Mouse (Mus musculus) granulocyte monocyte progenitor cell, adult 5-6 weeks (primary cell): Measurements from ENCODE around the gene B3gnt7. TPM values are rescaled to one million over a fixed set of nuclear protein-coding genes. Genes with fewer than 3 reads are reported as not detected.

ENCODE experiments used
- ATAC-seq: replicated peaks from 2 replicates; pipeline ENCODE4 v1.8.0; 2016; ENCODE audit warnings: mild to moderate bottlenecking, moderate TSS enrichment, inconsistent platforms; ENCODE audit not compliant: poor library complexity, severe bottlenecking
- total RNA-seq, 2 experiments: library from RNA; stranded (forward) in 1 of 2; stranded (reverse) in 1 of 2; fragments of 200-712, 200-1000 nt in 1 of 2; fragments of >200 nt in 1 of 2; fragmentation: Nextera tagmentation in 1 of 2; gene quantifications; 2 replicates each; pipeline ENCODE4 v1.2.3; 2014 to 2017

B3gnt7 gene
- total RNA-seq, 2 experiments from 2014 or later: 0.98 to 1.0 TPM

GRCm38 (mm10) chr1:86343087-86343645 is 40.5 kb downstream of the B3gnt7 start:
- no peak for ATAC-seq

GRCm38 (mm10) chr1:86343969-86344861 is 41.6 kb downstream of the B3gnt7 start:
- peak; percentile 77 for ATAC-seq

GRCm38 (mm10) chr1:86345069-86345468 is 42.4 kb downstream of the B3gnt7 start:
- ATAC-seq: no peak

- no peak for ATAC-seq
Observed at GRCm38 (mm10) chr1:86345956-86346355, 43.3 kb downstream of the B3gnt7 start.

GRCm38 (mm10) chr1:86346851-86347715 is 44.5 kb downstream of the B3gnt7 start:
- no peak for ATAC-seq

- ATAC-seq: no peak
Observed at GRCm38 (mm10) chr1:86347716-86348045, 45.0 kb downstream of the B3gnt7 start.

GRCm38 (mm10) chr1:86348083-86348482 is 45.5 kb downstream of the B3gnt7 start:
- no peak for ATAC-seq

- ATAC-seq: no peak
Observed at GRCm38 (mm10) chr1:86348801-86349200, 46.2 kb downstream of the B3gnt7 start.

GRCm38 (mm10) chr1:86349201-86349600 is 46.6 kb downstream of the B3gnt7 start:
- no peak for ATAC-seq

GRCm38 (mm10) chr1:86349696-86350095 is 47.1 kb downstream of the B3gnt7 start:
- ATAC-seq: no peak

- ATAC-seq: no peak
Observed at GRCm38 (mm10) chr1:86350576-86350975, 47.9 kb downstream of the B3gnt7 start.

GRCm38 (mm10) chr1:86354186-86354585 is 51.6 kb downstream of the B3gnt7 start:
- ATAC-seq: no peak

Other genes with a start within 250 kb of the B3gnt7 start
- 88.8 and 122 TPM in 2 replicates for gene Psmd1, start 238.4 kb upstream of the B3gnt7 start, total RNA-seq (2014; fragmentation: Nextera tagmentation)
- gene Psmd1, start 238.4 kb upstream of the B3gnt7 start, total RNA-seq (2017): 160 and 161 TPM in 2 replicates
- not detected in 2 replicates for gene Htr2b, start 190.9 kb upstream of the B3gnt7 start, total RNA-seq (2014; fragmentation: Nextera tagmentation)
- not detected in 2 replicates for gene Htr2b, start 190.9 kb upstream of the B3gnt7 start, total RNA-seq (2017)
- 0.85 TPM in 1 of 2 replicates, not detected in the other for gene Gm21972, start 169.2 kb upstream of the B3gnt7 start, total RNA-seq (2014; fragmentation: Nextera tagmentation)
- 5.9 and 29.9 TPM in 2 replicates for gene Gm21972, start 169.2 kb upstream of the B3gnt7 start, total RNA-seq (2017)
- 0.80 and 1.7 TPM in 2 replicates for gene Armc9, start 148.1 kb upstream of the B3gnt7 start, total RNA-seq (2014; fragmentation: Nextera tagmentation)
- 1.2 and 3.7 TPM in 2 replicates for gene Armc9, start 148.1 kb upstream of the B3gnt7 start, total RNA-seq (2017)
- 715 and 728 TPM in 2 replicates for gene Ncl, start 56.6 kb downstream of the B3gnt7 start, total RNA-seq (2014; fragmentation: Nextera tagmentation)
- 917 and 958 TPM in 2 replicates for gene Ncl, start 56.6 kb downstream of the B3gnt7 start, total RNA-seq (2017)
- not detected in 2 replicates for gene Nmur1, start 123.4 kb downstream of the B3gnt7 start, total RNA-seq (2014; fragmentation: Nextera tagmentation)
- not detected in 2 replicates for gene Nmur1, start 123.4 kb downstream of the B3gnt7 start, total RNA-seq (2017)
- gene Tex44, start 123.5 kb downstream of the B3gnt7 start, total RNA-seq (2014; fragmentation: Nextera tagmentation): not detected in 2 replicates
- gene Tex44, start 123.5 kb downstream of the B3gnt7 start, total RNA-seq (2017): not detected in 2 replicates
- gene Ptma, start 223.9 kb downstream of the B3gnt7 start, total RNA-seq (2014; fragmentation: Nextera tagmentation): 3,814 and 3,953 TPM in 2 replicates
- 7,771 and 8,789 TPM in 2 replicates for gene Ptma, start 223.9 kb downstream of the B3gnt7 start, total RNA-seq (2017)